Mouse (Mus musculus) MEL (cell line): ENCODE measurements at regions not wholly inside any gene's neighbourhood (a gene's known extent, or its start where the extent isn't known, plus 50 kb on each side); places are given as distances from the start of the nearest gene placed in this dataset.

ENCODE experiments used
- DNase-seq: peaks from one replicate; pipeline ENCODE4 v3.0.0; 2011; ENCODE audit warnings: low read depth, low spot score
- H3K27ac ChIP-seq: 2 replicates; pipeline ENCODE4 v1.5.1; 2012; ENCODE audit warnings: low read depth, mild to moderate bottlenecking, control low read depth, low read length, moderate library complexity; ENCODE audit not compliant: control insufficient read depth
- H3K27me3 ChIP-seq, 2 experiments: fragments of 150-350 bp in 1 of 2; sonication (generic) in 1 of 2; 2 replicates each; pipeline ENCODE4 v1.6.1; 2012; ENCODE audit warnings: low read length in 2 of 2, mild to moderate bottlenecking in 2 of 2, improper control_type of control experiment in 1 of 2, moderate library complexity in 1 of 2; ENCODE audit not compliant: insufficient read depth in 2 of 2, control insufficient read depth in 1 of 2
- H3K36me3 ChIP-seq, 2 experiments: 2 replicates each; pipeline ENCODE4 v1.6.1; 2012 to 2014; ENCODE audit warnings: low read length in 2 of 2, improper control_type of control experiment in 1 of 2, inconsistent platforms in 1 of 2, mild to moderate bottlenecking in 1 of 2; ENCODE audit not compliant: insufficient read depth in 2 of 2, control insufficient read depth in 1 of 2
- H3K4me1 ChIP-seq, 2 experiments: fragments of 150-350 bp in 1 of 2; sonication (generic) in 1 of 2; 2 replicates each; pipeline ENCODE4 v1.6.1; 2012; ENCODE audit warnings: low read length in 2 of 2, improper control_type of control experiment in 1 of 2, mild to moderate bottlenecking in 1 of 2; ENCODE audit not compliant: insufficient read depth in 2 of 2, control insufficient read depth in 1 of 2
- H3K4me3 ChIP-seq, 2 experiments: fragments of 150-350 bp in 1 of 2; sonication (generic) in 1 of 2; 2 replicates each; pipeline ENCODE4 v1.5.1; 2012; ENCODE audit warnings: low read depth in 2 of 2, low read length in 2 of 2, mild to moderate bottlenecking in 2 of 2, moderate library complexity in 2 of 2, control low read depth in 1 of 2, improper control_type of control experiment in 1 of 2; ENCODE audit not compliant: control insufficient read depth in 1 of 2, insufficient read depth in 1 of 2
- H3K79me2 ChIP-seq: 2 replicates; pipeline ENCODE4 v1.6.1; 2012; ENCODE audit warnings: mild to moderate bottlenecking, low read length, moderate library complexity; ENCODE audit not compliant: control insufficient read depth, poor library complexity, insufficient read depth
- H3K9ac ChIP-seq: 2 replicates; pipeline ENCODE4 v1.6.1; 2012; ENCODE audit warnings: low read depth, mild to moderate bottlenecking, control low read depth, low read length, moderate library complexity; ENCODE audit not compliant: control insufficient read depth, poor library complexity, severe bottlenecking
- H3K9me3 ChIP-seq: fragments of 150-350 bp; sonication (generic); replicated peaks from 2 replicates; pipeline ENCODE4 v1.6.1; 2012; ENCODE audit warnings: mild to moderate bottlenecking, low read length, improper control_type of control experiment, moderate library complexity; ENCODE audit not compliant: insufficient read depth
- BHLHE40 ChIP-seq: IDR thresholded peaks from 2 replicates; pipeline ENCODE4 v1.6.1; 2012; ENCODE audit warnings: low read depth, mild to moderate bottlenecking, inconsistent platforms, low read length, improper control_type of control experiment, borderline replicate concordance
- E2F4 ChIP-seq: IDR thresholded peaks from 2 replicates; pipeline ENCODE4 v1.6.1; 2011; ENCODE audit warnings: low read depth, low read length, improper control_type of control experiment, borderline replicate concordance
- EP300 ChIP-seq, 2 experiments: IDR thresholded peaks; 2 replicates each; pipeline ENCODE4 v1.6.1; 2011; ENCODE audit warnings: improper control_type of control experiment in 2 of 2, low read length in 2 of 2, low read depth in 1 of 2, mild to moderate bottlenecking in 1 of 2
- ETS1 ChIP-seq: IDR thresholded peaks from 2 replicates; pipeline ENCODE4 v1.6.1; 2012; ENCODE audit warnings: low read depth, mild to moderate bottlenecking, inconsistent platforms, low read length, improper control_type of control experiment, moderate library complexity
- GABPA ChIP-seq: IDR thresholded peaks from 2 replicates; pipeline ENCODE4 v1.6.1; 2012; ENCODE audit warnings: low read depth, mild to moderate bottlenecking, inconsistent platforms, low read length, improper control_type of control experiment, moderate library complexity
- GATA1 ChIP-seq: IDR thresholded peaks from 2 replicates; pipeline ENCODE4 v1.6.1; 2011; ENCODE audit warnings: low read depth, low read length, improper control_type of control experiment
- HCFC1 ChIP-seq: IDR thresholded peaks from 2 replicates; pipeline ENCODE4 v1.6.1; 2012; ENCODE audit warnings: low read depth, mild to moderate bottlenecking, inconsistent platforms, low read length, improper control_type of control experiment, moderate library complexity
- MEF2A ChIP-seq: IDR thresholded peaks from 2 replicates; pipeline ENCODE4 v1.6.1; 2014; ENCODE audit warnings: low read depth, mild to moderate bottlenecking, inconsistent platforms, low read length, improper control_type of control experiment; ENCODE audit not compliant: poor library complexity, insufficient replicate concordance, severe bottlenecking; ENCODE audit errors: extremely low read depth
- MXI1 ChIP-seq: IDR thresholded peaks from 2 replicates; pipeline ENCODE4 v1.6.1; 2011; ENCODE audit warnings: mild to moderate bottlenecking, low read depth, low read length, improper control_type of control experiment
- MYC ChIP-seq: IDR thresholded peaks from 2 replicates; pipeline ENCODE4 v1.6.1; 2011; ENCODE audit warnings: low read depth, mild to moderate bottlenecking, low read length, improper control_type of control experiment, moderate library complexity
- NELFE ChIP-seq: IDR thresholded peaks from 2 replicates; pipeline ENCODE4 v1.6.1; 2011; ENCODE audit warnings: low read depth, low read length, improper control_type of control experiment
- POLR2AphosphoS2 ChIP-seq: IDR thresholded peaks from 2 replicates; pipeline ENCODE4 v1.6.1; 2011; ENCODE audit warnings: low read length, improper control_type of control experiment
- RCOR1 ChIP-seq: IDR thresholded peaks from 2 replicates; pipeline ENCODE4 v1.6.1; 2012; ENCODE audit warnings: low read depth, mild to moderate bottlenecking, inconsistent platforms, low read length, improper control_type of control experiment
- SMC3 ChIP-seq: IDR thresholded peaks from 2 replicates; pipeline ENCODE4 v1.6.1; 2011; ENCODE audit warnings: low read depth, low read length, improper control_type of control experiment
- TAL1 ChIP-seq: IDR thresholded peaks from 2 replicates; pipeline ENCODE4 v1.6.1; 2012; ENCODE audit warnings: mild to moderate bottlenecking, inconsistent platforms, low read length, moderate library complexity, mixed read lengths
- TBP ChIP-seq: IDR thresholded peaks from 2 replicates; pipeline ENCODE4 v1.8.0; 2011; ENCODE audit warnings: low read depth, low read length, improper control_type of control experiment
- UBTF ChIP-seq: IDR thresholded peaks from 2 replicates; pipeline ENCODE4 v1.6.1; 2012; ENCODE audit warnings: low read depth, mild to moderate bottlenecking, inconsistent platforms, low read length, improper control_type of control experiment, moderate library complexity, borderline replicate concordance; ENCODE audit not compliant: insufficient read depth
- USF2 ChIP-seq, 2 experiments: IDR thresholded peaks; 2 replicates each; pipeline ENCODE4 v1.6.1; 2011 to 2012; ENCODE audit warnings: improper control_type of control experiment in 2 of 2, low read length in 2 of 2, borderline replicate concordance in 1 of 2, inconsistent platforms in 1 of 2, low read depth in 1 of 2, mild to moderate bottlenecking in 1 of 2; ENCODE audit not compliant: insufficient read depth in 1 of 2

DNA sequence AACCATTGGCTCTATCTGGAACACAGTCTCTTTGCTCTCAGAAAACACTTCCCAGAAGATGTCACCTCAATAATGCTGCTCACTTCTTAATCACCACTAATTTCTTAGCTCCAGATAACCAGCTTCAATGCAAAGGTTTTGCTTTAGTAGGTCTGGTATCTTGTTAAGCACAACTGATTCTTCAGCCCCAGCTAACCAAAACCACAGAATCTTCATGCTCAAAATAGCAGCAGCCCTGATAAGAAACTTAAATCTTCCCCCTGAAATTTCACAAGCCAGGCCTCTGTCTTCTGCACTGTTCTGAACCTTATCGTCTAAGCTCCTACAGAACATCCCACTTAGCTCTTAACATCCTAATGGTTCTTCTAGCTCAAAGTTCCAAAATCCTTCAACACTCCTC, 813.8 kb downstream of the Slitrk6 start:
- no peak overlapping the region for H3K9ac ChIP-seq
- no peaks in the 10 kb centered on the region for H3K27me3 ChIP-seq
- H3K79me2 ChIP-seq: no peaks in the 10 kb centered on the region
- H3K4me1 ChIP-seq: peaks cover 0 to 7% of the 10 kb centered on the region in 2 experiments; a peak in 2 of 4 replicates
- TF ChIP-seq RCOR1 (peak; percentile 87), MYC (no peak), MXI1 (no peak), EP300 (IDR thresholded peaks at IDR 0.05; ENCODE audit: low read depth in 1 of 2, low read length in 2 of 2) (peak in 1 of 2 experiments; percentile 25; a peak in 1 of 4 replicates), MEF2A (peak; percentile 72; the same call in 1 of the 2 replicates), ETS1 (peak; percentile 59), GATA1 (peak; percentile 53)
- no peak overlapping the region for H3K4me3 ChIP-seq
- DNase-seq: peak; percentile 29
- no peak overlapping the region for H3K27ac ChIP-seq
- H3K9me3 ChIP-seq: no peaks in the 10 kb centered on the region
- H3K36me3 ChIP-seq: no peaks in the 10 kb centered on the region

GRCm38 (mm10) chr14:109937432-109937831, 817.5 kb downstream of the Slitrk6 start:
- H3K27ac ChIP-seq: no peak overlapping the region
- TF ChIP-seq UBTF (no peak), MYC (no peak), TBP (no peak), E2F4 (no peak), GATA1 (no peak), BHLHE40 (no peak), USF2 (IDR thresholded peaks at IDR 0.05; ENCODE audit: borderline replicate concordance in 1 of 2, insufficient read depth in 1 of 2, low read depth in 1 of 2, low read length in 2 of 2) (no peak), HCFC1 (no peak), TAL1 (no peak), GABPA (no peak), MXI1 (no peak), POLR2AphosphoS2 (no peak), NELFE (no peak), SMC3 (no peak)
- no peaks in the 10 kb centered on the region for H3K9me3 ChIP-seq
- H3K27me3 ChIP-seq: no peaks in the 10 kb centered on the region
- peaks cover 0 to 7% of the 10 kb centered on the region in 2 experiments; a peak in 1 of 4 replicates for H3K4me1 ChIP-seq
- H3K79me2 ChIP-seq: no peaks in the 10 kb centered on the region
- H3K36me3 ChIP-seq: no peaks in the 10 kb centered on the region
- H3K4me3 ChIP-seq: no peak overlapping the region
- DNase-seq: no peak
- no peak overlapping the region for H3K9ac ChIP-seq
